Mouse (Mus musculus) limb, embryonic 10.5 days (tissue): ENCODE results near the gene Il12b. TPM values are rescaled to one million over a fixed set of nuclear protein-coding genes. Genes with fewer than 3 reads are reported as not detected.
"Not testable (repeated sequence)": the region's sequence is repeated elsewhere in the genome, so short reads cannot be mapped to it uniquely, and the experiment has no call there.

Experiments
- DNase-seq: peaks from one replicate; pipeline ENCODE4 v3.0.0-alpha.2; 2017; ENCODE audit warnings: low spot score
- H3K27ac ChIP-seq: fragments of 300-500 bp; sonication (generic); 2 replicates; pipeline ENCODE4 v1.5.1; 2016; ENCODE audit warnings: mild to moderate bottlenecking
- H3K27me3 ChIP-seq: fragments of 300-500 bp; sonication (generic); 2 replicates; pipeline ENCODE4 v1.6.1; 2016; ENCODE audit warnings: low read depth, mild to moderate bottlenecking; ENCODE audit not compliant: poor library complexity, severe bottlenecking
- H3K36me3 ChIP-seq: fragments of 300-500 bp; sonication (generic); 2 replicates; pipeline ENCODE4 v1.6.1; 2016; ENCODE audit warnings: mild to moderate bottlenecking, moderate library complexity
- H3K4me1 ChIP-seq: fragments of 300-500 bp; sonication (generic); 2 replicates; pipeline ENCODE4 v1.6.1; 2016
- H3K4me3 ChIP-seq: fragments of 300-500 bp; sonication (generic); 2 replicates; pipeline ENCODE4 v1.5.1; 2016; ENCODE audit warnings: mild to moderate bottlenecking, moderate library complexity
- H3K9me3 ChIP-seq: fragments of 300-500 bp; sonication (generic); replicated peaks from 2 replicates; pipeline ENCODE4 v1.6.1; 2016; ENCODE audit warnings: mild to moderate bottlenecking
- WGBS: fragments of 180-500 bp; shearing (Covaris S2); methylation state at CpG from one replicate; pipeline ENCODE4 v1.1.7; 2016; 5-methylcytosine and 5-hydroxymethylcytosine counted together
- polyA plus RNA-seq: library from polyadenylated mRNA; unstranded; fragments of >200 nt; fragmentation: Nextera tagmentation; extraction: Ambion mirVana; gene quantifications from 2 replicates; pipeline ENCODE4 v1.2.1, GENCODE M21; 2016

Il12b gene
- polyA plus RNA-seq, 1 experiment from 2014 or later: not detected

- Histone ChIP-seq H3K9me3 (no peaks in the 10 kb centered on the region), H3K27me3 (no peaks in the 10 kb centered on the region), H3K4me1 (peaks cover 8% of the 10 kb centered on the region; the same call in 1 of the 2 replicates), H3K4me3 (no peak overlapping the region), H3K36me3 (no peaks in the 10 kb centered on the region), H3K27ac (no peak overlapping the region)
- DNase-seq: no peak
- 75% methylated on average over 10 of the region's 10 CpGs for WGBS
Observed at GRCm38 (mm10) chr11:44422337-44423111, 22.7 kb downstream of the Il12b start.

DNA sequence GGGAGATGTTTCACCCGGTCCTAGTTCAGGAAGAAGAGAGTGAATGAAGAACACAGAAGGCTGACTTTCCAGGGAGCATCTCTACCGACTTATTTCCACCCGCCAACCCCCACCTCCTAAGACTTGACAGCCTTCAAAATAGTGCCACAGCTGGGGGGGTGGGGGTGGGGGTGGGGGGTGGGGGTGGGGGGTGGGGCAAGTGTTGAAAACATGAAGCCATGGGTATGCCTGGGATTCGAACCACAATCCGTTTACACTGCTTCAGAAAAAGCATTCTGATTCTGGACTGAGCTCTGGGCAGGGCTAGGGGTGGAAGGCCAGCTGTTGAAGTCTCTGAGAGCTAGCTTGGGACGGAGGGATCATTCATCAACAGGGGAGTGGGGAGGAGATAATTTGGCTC lies 23.4 kb downstream of the Il12b start:
- WGBS: 52% methylated on average over 6 of the region's 6 CpGs
- Histone ChIP-seq H3K4me1 (peaks cover 8% of the 10 kb centered on the region; the same call in 1 of the 2 replicates), H3K27ac (no peak overlapping the region)

GRCm38 (mm10) chr11:44423955-44424354 lies 24.1 kb downstream of the Il12b start:
- no peak for DNase-seq
- WGBS: 60% methylated on average over 5 of the region's 5 CpGs
- Histone ChIP-seq H3K27me3 (no peaks in the 10 kb centered on the region), H3K4me1 (peaks cover 8% of the 10 kb centered on the region; the same call in 1 of the 2 replicates), H3K36me3 (no peaks in the 10 kb centered on the region), H3K4me3 (no peak overlapping the region), H3K27ac (no peak overlapping the region), H3K9me3 (no peaks in the 10 kb centered on the region)

More for the DNA sequence above, 23.4 kb downstream of the Il12b start:
- no peak for DNase-seq
- no peaks in the 10 kb centered on the region for H3K36me3 ChIP-seq
- no peaks in the 10 kb centered on the region for H3K27me3 ChIP-seq
- no peak overlapping the region for H3K4me3 ChIP-seq
- H3K9me3 ChIP-seq: no peaks in the 10 kb centered on the region

DNA sequence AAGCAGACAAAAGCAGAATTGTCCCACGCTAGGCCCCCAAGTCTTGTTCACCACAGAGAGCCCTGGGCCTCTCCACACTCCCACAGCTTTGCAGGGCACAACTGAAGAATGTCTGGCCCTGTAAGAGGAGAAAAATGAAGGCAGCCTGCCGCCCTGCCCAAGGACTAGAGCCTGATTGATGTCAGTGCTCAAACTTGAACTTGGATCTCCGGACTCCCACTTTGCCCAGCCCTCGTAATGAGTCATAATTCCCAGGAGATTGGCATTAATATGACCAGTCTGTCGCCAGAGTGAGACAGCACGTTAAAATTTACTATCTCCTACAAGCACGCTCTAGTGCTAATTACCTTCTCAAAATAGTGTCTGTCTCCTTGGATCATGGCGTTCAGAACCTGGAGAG lies 25.1 kb downstream of the Il12b start:
- no peak overlapping the region for H3K4me3 ChIP-seq
- H3K27me3 ChIP-seq: no peaks in the 10 kb centered on the region
- no peaks in the 10 kb centered on the region for H3K9me3 ChIP-seq
- no peak for DNase-seq
- no peaks in the 10 kb centered on the region for H3K36me3 ChIP-seq
- H3K27ac ChIP-seq: no peak overlapping the region
- WGBS: 79% methylated on average over 8 of the region's 8 CpGs
- peaks cover 8% of the 10 kb centered on the region; the same call in 1 of the 2 replicates for H3K4me1 ChIP-seq

DNA sequence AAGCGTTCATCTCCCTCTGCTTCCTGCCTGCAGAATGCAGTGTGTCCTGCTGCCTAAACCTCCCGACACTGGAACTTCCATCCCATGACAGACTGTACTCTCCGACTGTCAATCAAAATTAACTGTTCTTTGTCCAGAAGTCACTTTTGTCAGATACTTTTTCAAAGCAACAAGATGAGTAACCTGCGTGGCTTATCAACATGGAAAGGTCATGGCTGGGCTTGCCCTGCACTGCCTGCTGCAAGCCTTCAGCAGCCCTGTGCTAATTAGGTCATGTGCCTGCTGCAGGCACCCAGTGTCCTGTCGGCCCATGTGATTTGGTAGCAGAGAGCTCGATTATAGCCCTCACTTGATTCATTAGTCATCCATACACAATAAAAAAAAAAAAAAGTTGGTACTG lies 25.8 kb downstream of the Il12b start:
- WGBS: 73% methylated on average over 6 of the region's 6 CpGs
- Histone ChIP-seq H3K4me3 (no peak overlapping the region), H3K27ac (no peak overlapping the region), H3K27me3 (no peaks in the 10 kb centered on the region), H3K4me1 (peaks cover 8% of the 10 kb centered on the region; the same call in 1 of the 2 replicates), H3K36me3 (no peaks in the 10 kb centered on the region), H3K9me3 (no peaks in the 10 kb centered on the region)
- DNase-seq: no peak

DNA sequence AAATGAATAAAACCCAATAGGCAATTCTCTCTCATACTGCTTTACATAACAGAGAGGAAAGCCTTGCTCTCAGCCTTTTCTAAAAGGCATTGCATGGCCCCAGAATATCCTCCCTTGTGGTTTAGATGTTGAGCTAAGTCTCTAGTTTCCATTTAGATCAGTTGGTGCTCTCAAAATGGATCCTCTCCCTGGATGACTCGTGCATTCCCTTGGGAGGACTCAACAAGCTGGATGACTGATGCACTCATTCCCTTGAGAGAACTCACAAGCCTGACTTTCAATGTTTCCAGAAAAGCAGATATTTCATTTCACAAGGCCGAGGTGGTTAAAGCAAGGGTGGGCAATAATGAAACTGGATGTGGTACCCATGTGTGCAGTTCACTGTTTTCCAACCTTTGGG lies 28.1 kb downstream of the Il12b start:
- no peak overlapping the region for H3K4me3 ChIP-seq
- no peak for DNase-seq
- WGBS: 83% methylated on average over 2 of the region's 2 CpGs
- no peaks in the 10 kb centered on the region for H3K36me3 ChIP-seq
- peaks cover 8% of the 10 kb centered on the region; the same call in 1 of the 2 replicates for H3K4me1 ChIP-seq
- no peaks in the 10 kb centered on the region for H3K27me3 ChIP-seq
- no peaks in the 10 kb centered on the region for H3K9me3 ChIP-seq
- no peak overlapping the region for H3K27ac ChIP-seq

GRCm38 (mm10) chr11:44430036-44430435 lies 30.2 kb downstream of the Il12b start:
- H3K9me3 ChIP-seq: no peaks in the 10 kb centered on the region
- no peaks in the 10 kb centered on the region for H3K27me3 ChIP-seq
- WGBS: 93% methylated on average over 3 of the region's 3 CpGs
- H3K4me1 ChIP-seq: peaks cover 2% of the 10 kb centered on the region; the same call in 1 of the 2 replicates
- H3K27ac ChIP-seq: no peak overlapping the region
- no peaks in the 10 kb centered on the region for H3K36me3 ChIP-seq
- H3K4me3 ChIP-seq: no peak overlapping the region
- DNase-seq: no peak

GRCm38 (mm10) chr11:44437786-44438185 lies 37.9 kb downstream of the Il12b start:
- Histone ChIP-seq H3K36me3 (no peaks in the 10 kb centered on the region), H3K4me3 (no peak overlapping the region), H3K27me3 (no peaks in the 10 kb centered on the region), H3K9me3 (no peaks in the 10 kb centered on the region), H3K27ac (no peak overlapping the region), H3K4me1 (no peaks in the 10 kb centered on the region)
- DNase-seq: no peak
- WGBS: 94% methylated on average over 6 of the region's 6 CpGs

DNA sequence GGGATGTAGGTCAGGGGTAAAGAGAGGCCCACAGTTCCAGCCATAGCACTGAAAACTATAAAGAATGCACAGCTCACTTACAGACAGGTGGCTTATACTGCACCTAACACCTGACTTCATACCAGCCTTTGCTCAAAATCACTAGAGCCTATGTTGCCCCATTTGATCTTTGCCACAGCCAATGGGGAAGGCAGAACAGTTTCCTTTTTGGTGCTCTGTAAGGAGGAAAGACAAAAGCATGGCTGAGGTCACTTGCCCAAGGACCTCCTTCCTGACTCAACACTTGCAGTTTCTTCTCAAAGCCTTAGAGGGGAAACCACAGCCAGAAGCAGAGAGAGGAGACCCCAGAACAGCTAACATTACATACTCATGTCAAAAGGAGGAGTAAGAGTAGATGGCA lies 51.2 kb downstream of the Il12b start:
- Histone ChIP-seq H3K27ac (no peak overlapping the region), H3K36me3 (peaks cover 24% of the 10 kb centered on the region), H3K27me3 (no peaks in the 10 kb centered on the region), H3K4me3 (no peak overlapping the region), H3K4me1 (no peaks in the 10 kb centered on the region), H3K9me3 (no peaks in the 10 kb centered on the region)
- no peak for DNase-seq

DNA sequence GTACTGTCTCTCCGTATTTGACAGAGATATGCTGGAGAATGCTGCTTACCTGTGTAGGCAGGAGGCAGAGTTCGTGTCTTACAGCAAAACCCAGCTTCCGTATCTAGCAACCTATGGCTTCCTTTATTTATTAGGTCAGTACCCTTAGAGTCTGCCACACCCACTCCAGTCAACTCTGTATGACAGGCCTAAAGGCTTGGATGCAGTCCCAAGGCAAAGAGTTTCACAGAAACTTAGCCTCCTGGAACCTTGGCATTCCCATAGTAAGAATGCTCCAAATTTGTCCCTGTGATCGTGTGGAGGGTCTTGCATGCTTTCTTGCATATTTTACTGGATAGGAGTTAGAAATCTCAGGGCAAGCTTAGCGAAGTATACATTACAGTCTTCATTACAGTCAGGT lies 52.2 kb downstream of the Il12b start:
- peaks cover 33% of the 10 kb centered on the region for H3K36me3 ChIP-seq
- not testable (repeated sequence) for H3K27ac ChIP-seq, H3K9me3 ChIP-seq, H3K4me3 ChIP-seq, H3K27me3 ChIP-seq, DNase-seq, H3K4me1 ChIP-seq
- 96% methylated on average over 5 of the region's 5 CpGs for WGBS

- H3K4me1 ChIP-seq: no peaks in the 10 kb centered on the region
- no peak overlapping the region for H3K4me3 ChIP-seq
- no peak for DNase-seq
- no peak overlapping the region for H3K27ac ChIP-seq
- H3K9me3 ChIP-seq: no peaks in the 10 kb centered on the region
- 80% methylated on average over 2 of the region's 2 CpGs for WGBS
- no peaks in the 10 kb centered on the region for H3K27me3 ChIP-seq
- H3K36me3 ChIP-seq: peaks cover 46% of the 10 kb centered on the region
Observed at GRCm38 (mm10) chr11:44453423-44453822, 53.6 kb downstream of the Il12b start.

DNA sequence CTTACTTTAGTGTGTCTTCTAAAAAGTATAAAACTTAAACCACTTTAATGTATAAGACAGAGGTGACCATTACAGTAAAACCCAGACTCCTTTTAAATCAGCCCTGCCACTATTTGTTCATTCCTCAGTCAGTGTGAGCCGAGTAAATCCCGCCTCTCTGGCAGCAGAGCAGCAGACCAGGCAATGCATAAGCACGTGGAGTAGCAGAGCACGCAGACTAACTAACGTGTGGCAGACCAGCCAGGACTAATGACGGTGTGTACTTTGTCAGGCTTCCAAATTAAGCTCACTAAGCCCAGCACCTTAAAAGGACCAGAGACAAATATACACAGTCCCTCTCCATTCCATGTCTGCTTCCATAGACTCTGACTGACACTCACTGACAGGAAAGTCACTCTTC lies 61.6 kb downstream of the Il12b start:
- Histone ChIP-seq H3K27ac (no peak overlapping the region), H3K9me3 (no peaks in the 10 kb centered on the region), H3K4me1 (no peaks in the 10 kb centered on the region), H3K36me3 (peaks cover 76% of the 10 kb centered on the region), H3K4me3 (no peak overlapping the region), H3K27me3 (no peaks in the 10 kb centered on the region)
- DNase-seq: no peak
- WGBS: 87% methylated on average over 6 of the region's 6 CpGs
